Mouse (Mus musculus): ENCODE results near the gene Gm5129. TPM values are rescaled to one million over a fixed set of nuclear protein-coding genes. Genes with fewer than 3 reads are reported as not detected.

Gm5129 gene
- polyA plus RNA-seq, 1 experiment from 2014 or later, result not detected

- Histone ChIP-seq H3K9me3 (replicated peaks; ENCODE audit: control insufficient read depth, low read length, poor library complexity, severe bottlenecking) (no peaks in the 10 kb centered on the region), H3K4me1 (ENCODE audit: control insufficient read depth, insufficient read depth, low read length) (no peaks in the 10 kb centered on the region), H3K9ac (ENCODE audit: low read depth, low read length) (no peak overlapping the region), H3K27me3 (ENCODE audit: control insufficient read depth, insufficient read depth, low read depth, low read length) (no peaks in the 10 kb centered on the region), H3K27ac (ENCODE audit: low read length) (no peak overlapping the region), H3K4me3 (ENCODE audit: low read depth, low read length) (no peak overlapping the region), H3K36me3 (ENCODE audit: control insufficient read depth, insufficient read depth, low read length) (peaks cover 2% of the 10 kb centered on the region; the same call in 1 of the 2 replicates), H3K4me2 (ENCODE audit: low read length) (no peak overlapping the region)
- ATAC-seq, result no peak
- WGBS, result 87% methylated on average over 1 of the region's 1 CpGs
Measured at GRCm38 (mm10) chr5:29770935-29771334, 35.2 kb upstream of the Gm5129 start.

GRCm38 (mm10) chr5:29759318-29759717, 23.6 kb upstream of the Gm5129 start:
- Histone ChIP-seq H3K9me3 (replicated peaks; ENCODE audit: control insufficient read depth, low read length, poor library complexity, severe bottlenecking) (no peaks in the 10 kb centered on the region), H3K9ac (ENCODE audit: low read depth, low read length) (no peak overlapping the region), H3K4me2 (ENCODE audit: low read length) (no peak overlapping the region), H3K4me3 (ENCODE audit: low read depth, low read length) (no peak overlapping the region), H3K27me3 (ENCODE audit: control insufficient read depth, insufficient read depth, low read depth, low read length) (no peaks in the 10 kb centered on the region), H3K36me3 (ENCODE audit: control insufficient read depth, insufficient read depth, low read length) (peaks cover 11% of the 10 kb centered on the region), H3K4me1 (ENCODE audit: control insufficient read depth, insufficient read depth, low read length) (no peaks in the 10 kb centered on the region), H3K27ac (ENCODE audit: low read length) (no peak overlapping the region)
- WGBS, result 95% methylated on average over 5 of the region's 5 CpGs
- ATAC-seq, result no peak

- Histone ChIP-seq H3K4me2 (ENCODE audit: low read length) (no peak overlapping the region), H3K36me3 (ENCODE audit: control insufficient read depth, insufficient read depth, low read length) (peaks cover 36% of the 10 kb centered on the region), H3K27me3 (ENCODE audit: control insufficient read depth, insufficient read depth, low read depth, low read length) (no peaks in the 10 kb centered on the region), H3K9me3 (replicated peaks; ENCODE audit: control insufficient read depth, low read length, poor library complexity, severe bottlenecking) (no peaks in the 10 kb centered on the region), H3K4me3 (ENCODE audit: low read depth, low read length) (no peak overlapping the region), H3K9ac (ENCODE audit: low read depth, low read length) (no peak overlapping the region), H3K4me1 (ENCODE audit: control insufficient read depth, insufficient read depth, low read length) (no peaks in the 10 kb centered on the region), H3K27ac (ENCODE audit: low read length) (no peak overlapping the region)
- ATAC-seq, result no peak
Measured at GRCm38 (mm10) chr5:29752894-29753293, 17.2 kb upstream of the Gm5129 start.

- no peak overlapping the region for H3K9ac ChIP-seq (ENCODE audit: low read depth, low read length)
- no peak overlapping the region for H3K4me2 ChIP-seq (ENCODE audit: low read length)
- no peak overlapping the region for H3K4me3 ChIP-seq (ENCODE audit: low read depth, low read length)
- H3K36me3 ChIP-seq (ENCODE audit: control insufficient read depth, insufficient read depth, low read length), result peaks cover 31% of the 10 kb centered on the region
- no peak for ATAC-seq
- H3K4me1 ChIP-seq (ENCODE audit: control insufficient read depth, insufficient read depth, low read length), result no peaks in the 10 kb centered on the region
- H3K9me3 ChIP-seq (replicated peaks; ENCODE audit: control insufficient read depth, low read length, poor library complexity, severe bottlenecking), result no peaks in the 10 kb centered on the region
- H3K27me3 ChIP-seq (ENCODE audit: control insufficient read depth, insufficient read depth, low read depth, low read length), result no peaks in the 10 kb centered on the region
- no peak overlapping the region for H3K27ac ChIP-seq (ENCODE audit: low read length)
Measured at GRCm38 (mm10) chr5:29751306-29751705, 15.6 kb upstream of the Gm5129 start.

- Histone ChIP-seq H3K4me3 (ENCODE audit: low read depth, low read length) (no peak overlapping the region), H3K36me3 (ENCODE audit: control insufficient read depth, insufficient read depth, low read length) (peaks cover 19% of the 10 kb centered on the region), H3K4me2 (ENCODE audit: low read length) (no peak overlapping the region), H3K27me3 (ENCODE audit: control insufficient read depth, insufficient read depth, low read depth, low read length) (no peaks in the 10 kb centered on the region), H3K9ac (ENCODE audit: low read depth, low read length) (no peak overlapping the region), H3K27ac (ENCODE audit: low read length) (no peak overlapping the region), H3K4me1 (ENCODE audit: control insufficient read depth, insufficient read depth, low read length) (no peaks in the 10 kb centered on the region), H3K9me3 (replicated peaks; ENCODE audit: control insufficient read depth, low read length, poor library complexity, severe bottlenecking) (no peaks in the 10 kb centered on the region)
- WGBS, result 94% methylated on average over 2 of the region's 2 CpGs
- ATAC-seq, result no peak
Measured at GRCm38 (mm10) chr5:29747661-29748060, 11.9 kb upstream of the Gm5129 start.

- H3K4me1 ChIP-seq (ENCODE audit: control insufficient read depth, insufficient read depth, low read length), result peaks cover 23% of the 10 kb centered on the region
- no peak overlapping the region for H3K27ac ChIP-seq (ENCODE audit: low read length)
- no peak overlapping the region for H3K9ac ChIP-seq (ENCODE audit: low read depth, low read length)
- H3K4me2 ChIP-seq (ENCODE audit: low read length), result no peak overlapping the region
- WGBS, result 83% methylated on average over 4 of the region's 4 CpGs
- no peaks in the 10 kb centered on the region for H3K27me3 ChIP-seq (ENCODE audit: control insufficient read depth, insufficient read depth, low read depth, low read length)
- H3K9me3 ChIP-seq (replicated peaks; ENCODE audit: control insufficient read depth, low read length, poor library complexity, severe bottlenecking), result no peaks in the 10 kb centered on the region
- no peak overlapping the region for H3K4me3 ChIP-seq (ENCODE audit: low read depth, low read length)
- ATAC-seq, result no peak
- no peaks in the 10 kb centered on the region for H3K36me3 ChIP-seq (ENCODE audit: control insufficient read depth, insufficient read depth, low read length)
Measured at GRCm38 (mm10) chr5:29741093-29741492, 5.4 kb upstream of the Gm5129 start.

GRCm38 (mm10) chr5:29740651-29741050, 4.9 kb upstream of the Gm5129 start:
- Histone ChIP-seq H3K36me3 (ENCODE audit: control insufficient read depth, insufficient read depth, low read length) (no peaks in the 10 kb centered on the region), H3K4me1 (ENCODE audit: control insufficient read depth, insufficient read depth, low read length) (peaks cover 23% of the 10 kb centered on the region), H3K4me3 (ENCODE audit: low read depth, low read length) (no peak overlapping the region), H3K9me3 (replicated peaks; ENCODE audit: control insufficient read depth, low read length, poor library complexity, severe bottlenecking) (no peaks in the 10 kb centered on the region), H3K9ac (ENCODE audit: low read depth, low read length) (no peak overlapping the region), H3K4me2 (ENCODE audit: low read length) (no peak overlapping the region), H3K27me3 (ENCODE audit: control insufficient read depth, insufficient read depth, low read depth, low read length) (no peaks in the 10 kb centered on the region), H3K27ac (ENCODE audit: low read length) (no peak overlapping the region)
- WGBS, result 90% methylated on average over 1 of the region's 1 CpGs
- ATAC-seq, result no peak

GRCm38 (mm10) chr5:29738076-29738475, 2.3 kb upstream of the Gm5129 start:
- no peak overlapping the region for H3K4me2 ChIP-seq (ENCODE audit: low read length)
- H3K9me3 ChIP-seq (replicated peaks; ENCODE audit: control insufficient read depth, low read length, poor library complexity, severe bottlenecking), result no peaks in the 10 kb centered on the region
- H3K36me3 ChIP-seq (ENCODE audit: control insufficient read depth, insufficient read depth, low read length), result no peaks in the 10 kb centered on the region
- ATAC-seq, result no peak
- H3K9ac ChIP-seq (ENCODE audit: low read depth, low read length), result no peak overlapping the region
- WGBS, result 91% methylated on average over 4 of the region's 4 CpGs
- no peaks in the 10 kb centered on the region for H3K27me3 ChIP-seq (ENCODE audit: control insufficient read depth, insufficient read depth, low read depth, low read length)
- no peak overlapping the region for H3K27ac ChIP-seq (ENCODE audit: low read length)
- no peak overlapping the region for H3K4me3 ChIP-seq (ENCODE audit: low read depth, low read length)
- H3K4me1 ChIP-seq (ENCODE audit: control insufficient read depth, insufficient read depth, low read length), result peaks cover 29% of the 10 kb centered on the region

GRCm38 (mm10) chr5:29737471-29737870, 1.7 kb upstream of the Gm5129 start:
- Histone ChIP-seq H3K27ac (ENCODE audit: low read length) (no peak overlapping the region), H3K4me3 (ENCODE audit: low read depth, low read length) (no peak overlapping the region), H3K27me3 (ENCODE audit: control insufficient read depth, insufficient read depth, low read depth, low read length) (no peaks in the 10 kb centered on the region), H3K36me3 (ENCODE audit: control insufficient read depth, insufficient read depth, low read length) (no peaks in the 10 kb centered on the region), H3K4me1 (ENCODE audit: control insufficient read depth, insufficient read depth, low read length) (peaks cover 29% of the 10 kb centered on the region), H3K9me3 (replicated peaks; ENCODE audit: control insufficient read depth, low read length, poor library complexity, severe bottlenecking) (no peaks in the 10 kb centered on the region), H3K4me2 (ENCODE audit: low read length) (no peak overlapping the region; the same call in 1 of the 2 replicates), H3K9ac (ENCODE audit: low read depth, low read length) (no peak overlapping the region)
- ATAC-seq, result no peak
- WGBS, result 86% methylated on average over 5 of the region's 5 CpGs

- peaks cover 29% of the 10 kb centered on the region for H3K4me1 ChIP-seq (ENCODE audit: control insufficient read depth, insufficient read depth, low read length)
- H3K27me3 ChIP-seq (ENCODE audit: control insufficient read depth, insufficient read depth, low read depth, low read length), result no peaks in the 10 kb centered on the region
- no peaks in the 10 kb centered on the region for H3K9me3 ChIP-seq (replicated peaks; ENCODE audit: control insufficient read depth, low read length, poor library complexity, severe bottlenecking)
- H3K36me3 ChIP-seq (ENCODE audit: control insufficient read depth, insufficient read depth, low read length), result no peaks in the 10 kb centered on the region
- H3K27ac ChIP-seq (ENCODE audit: low read length), result no peak overlapping the region
- no peak overlapping the region for H3K9ac ChIP-seq (ENCODE audit: low read depth, low read length)
- no peak for ATAC-seq
- 62% methylated on average over 9 of the region's 9 CpGs for WGBS
- H3K4me3 ChIP-seq (ENCODE audit: low read depth, low read length), result peak overlapping the region; percentile 57
- peak overlapping the region; percentile 55 for H3K4me2 ChIP-seq (ENCODE audit: low read length)
Measured at GRCm38 (mm10) chr5:29736942-29737341, 1.2 kb upstream of the Gm5129 start.

Measured in midbrain, embryonic 16.5 days (tissue).